Mouse (Mus musculus) gastrocnemius, postnatal 4 days (tissue): ENCODE measurements around the gene Coasy. TPM values are rescaled to one million over a fixed set of nuclear protein-coding genes. Genes with fewer than 3 reads are reported as not detected.

Source experiments
- DNase-seq, 2 experiments: peaks; one replicate each; pipeline ENCODE4 v3.0.0; 2021 to 2022; ENCODE audit warnings: low spot score in 2 of 2, mixed read lengths in 2 of 2
- long read RNA-seq, 2 experiments: library from polyadenylated mRNA; stranded (forward); transcript quantifications; one replicate each; pipeline ENCODE4 v2.0.0; 2021
- total RNA-seq, 2 experiments: library from RNA; stranded (reverse); gene quantifications; 2 replicates each; pipeline ENCODE4 v1.2.3; 2021

Gene Coasy
- total RNA-seq: 10 to 100 TPM; 15.1 to 17.8 TPM
- long read RNA-seq, experiment 1, transcript Coasy-202 (9 exons, 2,386 nt): minor isoform, 5 of 28 reads
- long read RNA-seq, experiment 1, transcript Coasy-201 (10 exons, 2,138 nt): major isoform, 17 of 28 reads
- long read RNA-seq, experiment 1, partial matches to known transcripts: 1 of 28 reads
- long read RNA-seq, experiment 1, other reads (novel, unspliced or antisense): 5 of 28 reads
- long read RNA-seq, experiment 2, transcript Coasy-202 (9 exons, 2,386 nt): minor isoform, 14 of 41 reads
- long read RNA-seq, experiment 2, transcript Coasy-201 (10 exons, 2,138 nt): major isoform, 17 of 41 reads
- long read RNA-seq, experiment 2, partial matches to known transcripts: 2 of 41 reads
- long read RNA-seq, experiment 2, other reads (novel, unspliced or antisense): 8 of 41 reads

DNA sequence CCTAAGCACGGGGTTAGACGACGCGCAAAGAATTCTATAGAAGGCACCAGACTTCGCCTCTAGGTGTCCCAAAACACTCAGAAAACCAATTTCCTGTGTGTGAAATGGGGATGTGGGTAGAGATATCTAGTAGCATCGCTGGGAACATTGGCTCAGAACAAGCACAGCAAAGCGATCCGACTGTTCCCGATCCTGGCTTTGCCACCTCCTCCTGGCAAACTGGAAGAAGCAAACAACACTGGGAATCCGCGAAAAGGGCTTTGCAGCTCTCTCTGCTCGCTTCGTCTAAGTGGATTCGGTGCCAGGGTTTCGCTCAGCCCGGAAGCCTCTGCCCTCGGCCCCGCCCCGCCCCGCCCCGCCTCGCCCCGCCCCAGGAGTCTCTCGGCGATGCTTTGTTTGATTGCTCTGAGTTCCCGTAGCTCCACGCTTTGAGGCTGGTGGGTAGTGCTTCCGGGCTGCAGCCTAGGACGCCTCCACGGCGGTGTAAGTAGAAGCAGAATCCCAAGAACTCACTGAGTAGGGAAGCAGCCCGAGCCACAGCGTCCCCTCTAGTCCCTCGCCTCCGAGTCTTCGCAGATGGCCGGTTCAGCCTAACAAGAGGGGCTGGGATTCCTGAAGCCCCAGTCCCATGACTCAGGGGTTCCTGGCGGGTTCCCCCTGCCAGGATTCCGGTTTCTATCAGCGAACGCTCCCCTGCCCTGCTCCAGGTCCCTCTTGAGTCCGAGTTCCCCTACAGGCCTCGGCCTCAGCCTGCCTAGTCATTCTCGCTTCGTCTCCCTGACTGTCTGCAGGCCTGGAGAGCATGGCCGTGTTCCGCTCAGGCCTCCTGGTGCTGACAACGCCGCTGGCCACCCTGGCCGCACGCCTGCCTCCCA, at the start of gene Coasy:
TSS of gene Coasy (plus strand) at position 358 of the 875 bp plus-strand sequence.
- peak; percentile 60 to 84 for DNase-seq

DNA sequence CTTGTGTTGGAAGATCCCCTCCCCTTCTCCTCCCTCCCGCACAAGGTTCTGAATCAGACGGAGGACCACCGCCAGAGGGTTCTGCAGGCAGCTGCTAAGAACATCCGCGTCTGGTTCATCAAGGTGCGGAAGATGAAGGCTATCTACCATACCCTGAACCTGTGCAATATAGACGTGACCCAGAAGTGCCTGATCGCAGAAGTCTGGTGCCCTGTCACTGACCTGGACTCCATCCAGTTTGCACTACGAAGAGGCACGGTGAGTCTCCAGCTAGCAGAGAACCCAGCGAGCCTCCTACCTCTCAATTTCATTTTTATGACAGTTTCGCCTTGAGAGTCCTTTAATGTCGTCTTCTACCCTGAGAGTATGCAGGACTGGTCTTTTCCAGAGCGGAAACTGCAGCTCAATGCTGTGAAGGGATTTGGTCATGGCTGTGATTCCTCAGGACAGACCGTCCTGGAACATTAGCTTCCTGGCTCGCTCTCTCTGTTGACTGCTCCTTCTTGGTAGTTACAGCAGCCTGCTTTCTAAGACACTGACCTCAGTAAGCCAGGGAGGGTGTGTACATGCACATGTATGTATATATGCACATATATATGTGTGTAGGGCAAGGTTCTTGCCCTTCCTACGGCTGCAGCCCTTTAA, 48.4 kb upstream of the Coasy start:
- DNase-seq: no peak

DNA sequence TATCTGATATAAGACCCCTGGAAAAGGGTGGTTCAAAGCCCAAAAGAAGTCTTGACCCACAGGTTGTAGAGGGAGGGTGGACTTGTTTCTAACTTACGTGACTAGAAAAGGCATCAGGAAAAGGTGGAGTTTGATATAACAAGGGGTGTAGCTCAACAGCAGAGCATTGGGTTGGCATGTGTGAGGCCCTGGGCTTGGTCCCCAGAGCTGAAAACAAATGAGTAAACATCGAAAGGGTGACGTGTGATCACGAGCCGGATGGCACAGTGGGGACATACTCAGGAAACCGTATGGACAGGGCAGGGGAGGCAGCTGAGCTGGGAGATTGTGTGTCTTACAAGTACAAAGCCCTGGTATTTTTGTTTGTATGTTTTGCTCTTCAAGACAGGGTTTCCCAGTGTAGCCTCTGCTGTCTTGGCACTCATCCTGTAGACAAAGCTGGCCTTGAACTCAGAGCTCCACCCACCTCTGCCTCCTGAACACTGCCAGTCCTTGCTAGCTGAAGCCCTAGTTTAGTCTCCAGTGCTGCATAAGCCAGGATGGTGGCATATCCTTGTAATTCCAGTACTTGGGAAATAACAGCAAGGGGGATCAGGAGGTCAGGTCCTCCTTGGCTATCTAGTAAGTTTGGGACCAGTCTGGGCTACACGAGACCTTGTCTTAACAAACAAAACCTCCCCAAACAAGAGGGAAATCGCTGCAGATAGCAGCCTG, 47.6 kb upstream of the Coasy start:
- no peak for DNase-seq

DNA sequence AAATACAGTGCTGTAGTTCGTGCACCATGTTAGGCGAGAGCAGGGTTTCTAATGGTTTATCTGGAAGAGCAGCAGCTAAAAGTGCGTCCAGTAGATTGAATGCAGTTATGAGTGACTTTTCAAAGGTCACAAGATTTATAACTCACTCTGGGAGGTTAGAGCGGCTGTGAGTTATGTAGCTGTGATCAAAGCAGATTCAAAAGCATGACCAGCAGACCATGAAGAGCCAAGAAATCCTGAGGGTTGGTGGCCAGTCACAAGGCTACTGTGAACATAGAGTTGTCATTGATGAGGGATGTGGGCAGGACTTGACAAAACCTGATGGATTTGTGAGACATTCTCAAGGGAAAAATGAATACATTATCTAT, 47.1 kb upstream of the Coasy start:
- DNase-seq: no peak

DNA sequence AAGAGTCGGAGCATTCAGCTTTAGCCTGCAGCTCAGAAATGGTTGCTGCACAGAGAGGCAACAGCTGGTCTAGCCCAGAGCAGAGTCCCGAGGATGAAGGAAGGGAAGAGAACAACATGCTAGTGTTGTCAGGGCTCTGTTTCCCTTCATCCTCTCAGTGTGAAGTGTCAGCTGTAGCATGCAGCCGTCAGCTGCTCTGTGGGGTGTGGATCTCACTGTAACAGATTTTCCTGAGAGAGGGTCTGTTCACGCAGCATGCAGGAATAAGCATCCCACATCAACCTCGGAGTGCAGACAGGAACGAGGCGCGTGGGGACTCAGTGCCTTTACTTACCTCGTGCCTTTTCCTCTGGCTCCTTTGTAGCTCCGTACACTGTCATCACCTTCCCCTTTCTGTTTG, 44.6 kb upstream of the Coasy start:
- DNase-seq: no peak

DNA sequence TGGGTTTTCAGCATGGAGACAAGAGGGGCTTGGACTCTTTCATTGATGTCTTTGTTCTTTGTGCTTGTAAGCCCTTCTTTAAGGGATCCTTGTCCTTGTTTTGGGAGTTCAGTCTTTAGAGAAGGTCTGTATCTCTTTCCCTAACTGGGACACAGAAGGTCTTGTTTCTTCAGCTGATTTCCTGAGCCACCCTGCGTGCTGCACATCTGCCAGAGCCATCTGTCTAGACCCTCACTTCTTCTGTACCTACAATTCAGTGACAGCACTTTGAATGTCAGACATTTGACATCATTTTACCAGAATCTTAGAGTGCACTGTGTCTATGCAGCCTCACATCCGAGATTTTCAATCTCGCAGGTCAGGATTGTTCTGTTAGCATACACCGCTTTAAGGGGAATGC, 36.5 kb upstream of the Coasy start:
- no peak for DNase-seq

DNA sequence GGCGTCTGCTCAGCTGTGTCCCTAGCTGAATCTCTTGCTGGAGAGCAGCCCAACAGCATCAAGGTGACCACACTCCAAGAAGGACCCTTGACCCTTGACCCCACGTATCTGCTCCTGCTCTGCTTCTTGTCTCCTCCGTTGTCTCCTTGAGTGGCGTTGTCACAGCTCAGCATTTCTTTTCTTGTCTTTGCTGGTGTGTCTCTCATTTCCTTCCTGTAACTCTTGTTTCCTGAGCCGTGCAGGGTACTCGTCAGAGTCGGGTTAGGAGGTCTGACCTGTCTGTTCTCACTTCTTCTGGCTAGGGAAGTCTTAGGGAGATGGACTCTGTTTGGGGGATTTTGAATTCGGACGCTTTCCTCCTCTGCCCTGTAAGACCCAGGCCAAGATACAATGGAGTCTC, 35.9 kb upstream of the Coasy start:
- no peak for DNase-seq

DNA sequence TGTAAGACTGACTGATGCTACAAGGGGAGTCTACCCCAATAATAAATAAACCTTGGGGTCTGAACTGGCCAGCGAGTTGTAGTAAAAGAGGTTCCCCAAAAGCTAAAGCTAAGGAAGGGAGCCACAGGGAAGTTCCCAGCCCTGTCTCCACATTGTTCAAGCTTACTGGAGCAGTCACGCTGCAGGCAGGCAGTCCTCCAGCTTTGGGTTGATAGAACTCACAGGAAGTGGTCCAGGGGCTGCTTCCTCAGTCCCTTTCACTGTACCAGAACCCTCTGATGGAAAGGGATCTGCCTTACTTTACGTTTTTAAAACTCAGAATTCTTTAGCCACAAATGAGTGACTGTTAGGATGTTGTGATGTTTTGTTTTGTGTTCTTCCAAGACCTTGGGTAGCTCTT, 34.9 kb upstream of the Coasy start:
- DNase-seq: no peak

DNA sequence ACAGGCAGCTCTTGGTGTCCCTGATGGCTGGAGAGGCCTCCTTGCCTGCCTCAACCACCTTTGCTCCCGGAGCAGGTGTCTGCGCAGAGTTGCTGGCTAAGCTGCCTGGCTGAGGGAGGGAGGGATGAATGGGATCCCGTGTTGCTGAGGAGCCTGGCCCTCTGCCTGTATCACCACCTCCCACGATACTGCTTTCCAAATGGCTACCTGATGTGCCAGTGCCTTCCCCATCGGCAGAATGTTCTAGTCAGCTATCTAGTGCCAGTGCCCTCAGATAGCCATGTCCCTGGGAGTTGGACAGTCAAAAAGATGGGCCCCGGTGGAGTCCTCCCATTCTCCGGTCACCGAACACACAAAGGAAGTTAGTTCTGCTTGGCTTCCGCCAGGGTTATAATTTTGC, 32.0 kb upstream of the Coasy start:
- DNase-seq: no peak

DNA sequence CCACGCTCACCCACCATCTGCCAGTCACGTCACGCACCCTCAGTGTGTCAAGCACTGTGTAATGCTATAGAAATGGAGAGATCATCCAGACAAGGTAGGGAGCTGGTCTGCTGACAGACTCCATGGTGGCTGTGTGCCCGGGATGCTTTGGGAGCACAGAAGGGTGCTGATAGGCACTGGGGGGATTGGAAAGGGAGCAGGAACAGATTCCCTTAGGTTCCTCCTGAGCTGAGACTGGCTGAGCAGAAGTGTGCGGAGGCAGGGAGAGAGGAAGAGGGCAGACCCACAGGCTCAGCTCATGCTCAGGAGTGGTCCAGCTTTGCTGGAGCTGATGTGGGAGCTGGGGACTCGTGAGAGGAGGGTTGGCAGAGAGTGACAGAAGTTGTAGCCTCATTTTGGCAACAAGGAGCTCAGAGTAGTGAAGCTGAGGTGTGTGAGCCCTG, 31.3 kb upstream of the Coasy start:
- DNase-seq: no peak

DNA sequence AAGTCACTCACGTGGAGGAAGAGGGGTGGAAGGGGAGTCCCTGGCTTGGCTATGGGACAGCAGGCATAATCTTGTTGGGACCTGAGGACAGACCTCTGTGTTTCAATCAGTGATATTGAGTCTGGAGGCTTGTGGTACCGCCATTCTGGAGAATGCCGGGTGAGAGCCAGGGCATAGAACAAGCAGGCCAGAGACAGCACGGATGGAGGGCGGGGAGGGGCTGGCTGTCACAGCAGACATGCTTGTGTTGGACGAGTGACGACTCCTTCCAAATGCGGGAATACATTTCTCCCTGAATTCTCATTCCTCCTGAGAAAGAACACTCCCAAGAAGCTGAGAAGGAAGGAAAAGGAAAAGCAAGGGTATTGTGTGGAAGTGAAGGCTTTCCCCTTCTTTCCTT, 30.7 kb upstream of the Coasy start:
- no peak for DNase-seq

DNA sequence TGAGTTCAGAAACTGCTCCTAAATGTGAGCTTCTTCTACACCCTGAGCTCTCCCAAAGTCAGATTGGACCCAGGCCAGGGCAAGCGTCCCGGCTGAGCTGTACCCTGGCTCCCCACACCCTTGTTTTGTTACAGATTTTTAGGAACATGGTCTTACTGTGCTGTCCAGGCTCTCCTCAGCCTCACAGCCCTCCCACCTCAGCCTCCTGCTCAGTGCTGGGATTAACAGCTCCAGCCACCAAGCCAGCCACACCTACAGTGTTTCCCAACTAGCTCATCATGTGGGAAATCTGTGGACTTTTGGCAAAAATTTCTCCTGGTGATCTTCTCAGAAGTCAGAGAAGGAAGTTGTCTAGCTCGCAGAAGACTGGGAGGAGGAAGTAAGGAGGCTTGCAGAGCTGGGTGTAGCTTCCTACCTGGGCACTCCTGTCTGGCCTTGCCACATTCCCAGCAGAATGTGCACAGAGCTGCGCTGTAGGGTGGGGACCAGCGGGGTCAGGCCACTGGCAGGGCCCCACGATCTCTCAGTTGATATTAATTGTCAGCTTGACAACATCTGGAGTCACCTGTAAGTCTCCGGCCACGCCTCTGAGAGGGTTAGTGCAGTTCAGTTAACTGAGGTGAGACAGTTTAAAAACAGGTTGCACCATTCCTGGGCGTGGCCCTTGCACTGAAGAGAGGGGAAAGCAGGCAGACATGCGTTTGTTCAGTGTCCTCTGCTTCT, 29.5 kb upstream of the Coasy start:
- DNase-seq: peak in 1 of 2 experiments; percentile 68

DNA sequence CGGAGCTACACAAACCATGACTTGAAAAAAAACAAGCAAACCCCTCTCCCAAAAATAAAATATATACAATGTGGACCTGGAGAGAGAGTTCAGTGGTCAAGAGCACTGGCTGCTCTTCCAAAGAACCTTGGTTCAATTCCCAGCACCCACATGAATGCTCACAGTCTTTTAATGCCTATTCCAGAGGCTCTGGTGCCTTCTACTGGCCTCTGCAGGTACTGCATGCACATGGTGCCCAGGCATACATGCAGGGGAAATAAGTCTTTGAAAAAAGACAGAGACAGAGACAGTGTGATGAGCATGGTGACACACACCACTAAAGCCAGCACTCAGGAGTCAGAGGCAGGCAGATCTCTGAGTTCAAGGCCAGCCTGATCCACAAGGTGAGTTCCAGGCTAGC, 28.4 kb upstream of the Coasy start:
- no peak for DNase-seq

DNA sequence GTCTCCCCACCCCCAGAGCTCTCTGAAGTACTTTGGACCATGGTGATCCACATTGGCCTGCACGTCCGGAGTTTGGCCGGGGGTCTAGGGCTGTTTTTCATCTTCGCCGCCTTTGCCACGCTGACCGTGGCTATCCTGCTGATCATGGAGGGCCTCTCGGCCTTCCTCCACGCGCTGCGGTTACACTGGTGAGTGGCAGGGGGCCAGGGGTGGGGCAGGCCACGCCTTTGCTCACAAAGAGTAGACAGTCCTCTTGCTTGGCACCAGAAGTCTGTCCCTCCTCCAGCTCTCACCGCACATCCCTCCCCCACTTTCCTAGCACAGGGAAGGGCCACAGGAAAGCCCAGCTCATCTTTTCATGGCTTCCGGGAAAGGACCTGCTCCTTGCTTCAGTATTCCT, 26.9 kb upstream of the Coasy start:
- no peak for DNase-seq

DNA sequence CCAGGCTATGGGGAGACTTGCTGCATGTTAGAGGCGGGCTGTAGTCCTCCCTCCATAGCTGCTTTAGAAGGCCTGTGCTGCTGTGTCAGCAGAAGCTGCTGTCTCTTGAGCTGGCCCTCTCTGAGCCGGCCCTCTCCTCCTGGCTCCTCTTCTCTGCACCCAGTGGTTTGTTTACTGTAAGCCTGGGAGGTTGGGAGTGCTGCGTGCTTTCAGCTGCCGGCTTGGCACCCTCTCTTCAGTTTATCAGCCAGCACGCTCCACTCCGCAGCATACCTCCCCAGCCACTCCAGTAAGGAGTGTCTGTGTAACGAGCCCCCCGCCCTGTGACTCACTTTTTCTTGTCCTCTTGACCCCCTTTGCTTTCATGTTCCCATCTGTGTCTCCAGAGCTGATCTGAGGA, 25.5 kb upstream of the Coasy start:
- peak in 1 of 2 experiments; percentile 51 for DNase-seq

DNA sequence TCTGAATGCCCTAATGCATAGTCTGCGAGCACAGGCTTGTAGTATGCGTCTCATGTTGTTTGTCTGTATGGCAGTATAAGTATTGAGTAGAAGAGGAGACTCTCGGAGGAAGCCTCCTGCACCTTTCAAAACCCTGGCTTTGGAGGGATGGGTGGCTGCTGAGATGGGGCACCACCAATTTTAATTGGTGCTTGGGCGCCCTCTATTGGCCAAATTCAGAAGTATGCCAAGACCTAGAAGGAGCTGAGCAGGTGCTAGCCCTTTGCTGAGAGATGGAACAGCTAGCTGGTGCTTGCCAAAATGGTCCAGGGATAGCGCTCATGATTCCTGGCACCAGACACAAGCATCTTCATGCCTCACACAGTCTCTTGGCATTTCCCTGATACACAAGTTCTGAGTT, 24.5 kb upstream of the Coasy start:
- DNase-seq: peak; percentile 79 to 87

DNA sequence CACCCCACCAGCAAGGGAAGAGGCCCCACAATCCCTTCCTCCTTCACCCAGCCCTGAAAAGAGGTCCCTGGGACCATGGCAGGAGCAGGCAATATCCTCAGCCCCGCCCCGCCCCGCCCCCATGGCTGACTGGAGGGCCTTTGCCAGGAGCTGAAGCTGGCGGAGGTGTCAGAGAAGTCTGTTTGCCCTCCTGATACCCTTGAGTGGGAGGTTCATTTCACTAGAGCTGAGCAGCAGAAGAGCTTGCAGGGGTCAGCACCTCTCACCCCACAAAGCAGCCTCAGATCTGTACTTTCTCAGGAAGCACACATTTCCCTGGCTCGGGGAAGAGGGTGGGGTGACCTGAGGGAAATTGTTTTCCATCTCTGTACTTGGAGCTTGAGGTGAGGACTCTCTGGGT, 23.6 kb upstream of the Coasy start:
- DNase-seq: no peak

DNA sequence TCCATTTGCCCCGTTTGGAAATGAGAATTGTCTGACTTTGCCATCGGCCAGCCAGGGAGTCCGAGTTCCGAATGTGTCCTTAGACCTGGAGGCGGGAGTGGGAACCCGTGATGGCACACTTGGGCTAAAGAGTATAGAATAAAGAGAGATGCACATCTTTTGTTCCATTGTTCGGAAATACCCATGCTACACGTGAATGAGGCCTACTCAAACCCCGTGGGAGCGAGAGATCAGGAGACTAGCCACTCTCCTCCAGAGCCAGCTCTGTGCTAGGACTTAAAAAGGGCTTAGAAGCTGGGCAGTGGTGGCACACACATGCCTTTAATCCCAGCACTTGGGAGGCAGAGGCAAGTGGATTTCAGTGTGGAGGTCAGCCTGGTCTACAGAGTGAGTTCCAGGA, 22.9 kb upstream of the Coasy start:
- DNase-seq: no peak

DNA sequence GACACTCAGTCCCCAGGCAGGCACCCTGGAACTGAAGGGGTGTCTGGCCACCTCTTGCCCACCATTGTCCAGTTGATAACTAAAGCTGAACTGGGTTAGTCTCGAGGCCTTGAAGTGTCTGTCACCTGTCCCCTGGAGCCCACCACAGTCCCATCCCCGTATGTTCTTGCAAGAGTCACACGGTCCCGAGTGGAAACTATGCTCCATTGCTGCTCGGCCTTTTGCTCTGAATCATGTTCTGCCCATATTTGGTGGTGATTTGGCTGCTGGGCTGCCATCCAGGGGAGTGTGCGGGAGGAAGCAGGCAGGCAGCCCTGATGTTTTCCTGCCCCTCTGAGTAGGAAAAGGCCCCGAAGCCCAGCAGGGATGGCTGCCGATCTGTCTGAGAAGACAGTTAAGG, 22.2 kb upstream of the Coasy start:
- peak in 1 of 2 experiments; percentile 70 for DNase-seq

DNA sequence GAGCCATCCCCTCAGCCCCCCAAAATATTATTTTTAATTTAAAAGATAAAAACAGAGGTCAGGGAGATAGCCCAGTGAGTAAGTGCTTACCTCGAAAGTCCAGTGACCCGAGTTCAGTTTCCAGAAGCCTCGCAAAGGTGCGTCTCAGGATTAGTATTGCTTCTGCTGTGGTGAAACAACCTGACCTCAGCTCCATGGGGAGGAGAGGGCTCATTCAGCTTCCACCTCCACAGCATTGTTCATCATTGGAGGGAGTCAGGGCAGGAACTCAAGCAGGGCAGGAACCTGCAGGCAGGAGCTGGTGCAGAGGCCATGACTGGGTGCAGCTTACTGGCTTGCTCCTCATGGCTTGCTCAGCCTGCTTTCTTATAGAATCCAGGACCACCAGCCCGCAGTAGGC, 21.3 kb upstream of the Coasy start:
- no peak for DNase-seq
